Mouse (Mus musculus) natural killer cell, adult 2 months (primary cell): ENCODE measurements around the gene Il17rd.

Experiments
- DNase-seq, 2 experiments: peaks; one replicate each; pipeline ENCODE4 v3.0.0; 2022; ENCODE audit warnings: low spot score in 2 of 2

The Il17rd gene

DNA sequence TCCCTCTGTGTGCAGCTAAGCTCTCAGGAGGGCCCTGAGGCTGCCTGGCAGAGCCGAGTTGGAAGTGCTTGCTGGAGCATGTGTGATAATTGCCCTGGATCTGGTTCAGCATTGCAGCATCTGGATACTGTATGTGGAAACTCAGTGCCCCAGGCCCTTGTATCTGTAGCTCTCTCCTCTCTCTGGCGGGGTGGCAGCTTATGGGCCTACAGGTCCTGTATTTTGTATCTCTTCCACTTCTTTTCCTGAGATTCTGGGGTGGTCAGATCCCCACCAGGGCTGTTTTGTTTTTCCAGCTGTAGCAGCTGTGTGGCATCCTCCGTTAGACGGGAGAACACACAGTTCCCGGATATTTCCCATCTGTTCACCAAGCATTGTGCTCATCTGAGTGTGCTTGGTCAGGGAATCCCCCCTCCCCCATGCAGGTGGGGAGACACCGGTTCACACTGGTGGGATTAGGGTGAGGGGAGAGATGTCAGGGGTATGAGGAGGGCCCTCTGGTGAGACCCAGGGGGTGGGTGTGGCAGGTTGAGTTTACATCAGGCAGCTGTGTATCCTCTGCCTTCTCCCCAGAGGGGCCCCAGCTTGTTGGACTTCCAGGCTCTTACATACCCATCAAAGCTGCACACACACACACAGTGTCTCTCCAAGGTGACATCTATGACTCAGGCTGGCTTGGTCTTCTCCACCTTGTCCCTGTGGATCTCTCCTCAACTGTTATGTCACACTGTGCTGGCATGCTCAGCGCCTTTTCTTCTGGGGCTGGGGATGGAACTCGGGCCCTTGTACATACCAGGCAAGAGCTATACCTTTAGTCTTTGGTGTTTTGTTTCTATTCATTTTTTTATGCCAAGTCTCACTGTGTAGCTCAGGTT is 106.7 kb downstream of the Il17rd start:
- DNase-seq: no peak

DNA sequence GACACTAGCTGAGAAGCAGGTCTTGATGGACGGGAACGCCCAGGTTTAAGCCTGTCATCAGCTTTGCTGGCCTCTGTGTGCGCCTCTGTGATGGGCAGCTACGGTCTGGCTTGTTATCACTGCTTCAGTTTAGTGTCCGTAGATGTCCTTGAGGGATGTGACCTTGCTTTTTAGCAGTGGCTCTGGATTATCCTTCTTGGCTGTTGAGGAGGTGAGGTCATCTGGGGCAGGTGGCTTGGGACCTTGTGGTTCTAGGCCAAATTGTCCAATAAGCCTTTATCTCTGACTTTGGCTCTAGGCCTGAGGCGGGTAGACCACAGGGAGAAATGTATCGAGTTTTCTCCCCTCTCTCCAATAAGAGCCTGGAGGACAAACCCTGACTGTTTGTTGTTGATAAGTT is 109.0 kb downstream of the Il17rd start:
- no peak for DNase-seq

DNA sequence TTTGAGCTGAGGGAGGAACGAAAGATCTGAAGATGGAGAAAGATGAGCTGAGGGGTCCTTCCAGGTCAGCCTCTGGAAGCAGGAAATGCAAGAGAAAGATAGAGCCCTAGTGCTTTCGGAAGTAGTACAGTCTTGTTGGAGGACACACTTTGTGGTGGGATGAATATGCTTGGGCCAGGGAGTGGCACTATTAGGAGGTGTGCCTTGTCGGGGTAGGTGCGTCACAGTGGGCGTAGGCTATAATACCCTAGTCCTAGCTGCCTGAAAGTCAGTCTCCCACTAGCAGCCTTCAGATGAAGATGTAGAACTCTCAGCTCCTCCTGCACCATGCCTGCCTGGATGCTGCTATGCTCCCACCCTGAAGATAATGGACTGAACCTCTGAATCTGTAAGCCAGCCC is 110.7 kb downstream of the Il17rd start:
- DNase-seq: no peak

DNA sequence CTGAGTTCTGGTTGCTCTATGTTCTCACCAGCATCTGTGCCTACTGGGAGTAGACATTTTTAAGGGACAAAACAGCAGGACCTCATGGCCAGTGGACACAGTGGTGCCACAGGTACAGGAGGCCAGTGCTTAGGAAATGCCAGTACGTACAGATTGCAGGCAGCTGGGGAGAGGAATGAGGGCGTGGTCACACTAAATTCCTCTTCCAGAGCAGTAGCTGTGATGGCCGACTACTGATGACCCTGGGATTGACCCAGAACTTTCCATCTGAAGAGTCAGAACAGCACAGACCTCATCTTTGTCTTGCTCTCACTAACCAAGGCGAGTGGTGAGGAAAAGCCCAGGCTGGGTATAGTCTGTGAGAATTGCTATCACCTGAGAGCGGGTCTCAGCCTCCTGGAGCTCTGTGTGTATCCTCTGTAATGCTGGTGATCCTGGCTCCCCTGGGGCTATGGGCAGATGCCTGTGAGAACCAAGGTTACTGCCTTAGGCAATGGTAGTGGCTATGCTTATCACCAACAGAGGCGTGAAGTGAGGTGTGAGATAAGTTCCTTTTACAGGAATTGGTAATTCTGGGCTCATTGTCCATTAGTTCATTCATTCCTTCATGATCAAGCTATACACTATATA is 111.4 kb downstream of the Il17rd start:
- no peak for DNase-seq

DNA sequence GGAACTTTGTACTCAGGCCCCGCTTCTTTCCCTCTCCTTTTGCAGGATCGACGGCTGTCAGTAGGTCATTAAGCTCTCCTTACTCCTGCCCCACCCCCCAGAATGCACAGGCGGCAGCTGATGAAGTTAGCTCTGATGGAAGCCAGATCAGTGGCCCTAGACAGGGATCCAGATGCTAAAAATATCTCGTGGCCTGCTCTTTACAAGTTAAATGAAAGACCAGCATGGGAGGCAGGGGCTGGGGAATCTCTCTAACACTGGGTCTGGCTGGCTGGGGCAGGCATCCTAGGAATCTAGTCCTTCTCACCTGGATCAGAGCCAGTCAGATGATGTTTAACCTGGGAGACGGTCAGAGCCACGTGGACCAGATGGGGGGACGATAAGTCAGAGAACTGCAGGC is 112.7 kb downstream of the Il17rd start:
- no peak for DNase-seq

DNA sequence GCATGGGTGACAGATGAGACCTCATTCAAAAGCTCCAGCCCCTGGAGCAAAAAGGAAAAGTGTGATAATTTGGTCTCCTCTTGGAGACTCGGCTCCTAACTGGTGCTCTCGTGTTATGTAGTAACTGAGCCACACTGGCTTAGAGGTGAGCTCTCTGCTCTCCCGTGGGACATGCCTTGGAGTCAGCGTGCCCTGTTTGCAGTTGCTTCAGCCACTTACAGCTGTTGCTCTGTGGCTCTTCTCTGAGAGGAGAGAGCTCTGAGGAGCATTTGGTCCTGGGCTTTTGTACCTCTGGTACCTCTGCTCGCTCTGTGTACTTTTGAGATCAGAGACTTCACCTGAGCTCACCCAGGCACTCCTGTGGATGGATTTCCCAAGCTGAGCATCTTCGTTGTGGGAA is 116.3 kb downstream of the Il17rd start:
- no peak for DNase-seq

DNA sequence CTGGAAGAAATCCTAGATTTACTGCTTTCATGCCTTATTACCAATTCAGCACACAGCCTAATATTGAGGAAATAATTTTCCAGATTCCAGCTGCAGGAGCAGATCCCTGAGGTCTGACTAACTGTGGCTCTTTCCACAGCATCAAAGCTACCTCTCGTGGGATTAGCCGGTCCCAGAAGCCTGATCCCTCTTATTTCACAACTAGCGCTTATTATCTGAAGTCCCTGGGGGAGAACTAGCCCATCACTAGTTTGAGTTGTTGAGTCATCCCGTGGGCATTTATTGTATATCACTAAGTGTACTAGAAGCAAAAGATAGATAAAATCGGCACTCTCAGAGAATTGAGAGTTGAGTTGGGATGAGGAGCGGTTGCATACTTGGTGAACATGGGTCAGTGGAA is 117.3 kb downstream of the Il17rd start:
- DNase-seq: no peak
